Comparison of ENCODE assay signal across 25 mouse cellular contexts in the genomic region with DNA sequence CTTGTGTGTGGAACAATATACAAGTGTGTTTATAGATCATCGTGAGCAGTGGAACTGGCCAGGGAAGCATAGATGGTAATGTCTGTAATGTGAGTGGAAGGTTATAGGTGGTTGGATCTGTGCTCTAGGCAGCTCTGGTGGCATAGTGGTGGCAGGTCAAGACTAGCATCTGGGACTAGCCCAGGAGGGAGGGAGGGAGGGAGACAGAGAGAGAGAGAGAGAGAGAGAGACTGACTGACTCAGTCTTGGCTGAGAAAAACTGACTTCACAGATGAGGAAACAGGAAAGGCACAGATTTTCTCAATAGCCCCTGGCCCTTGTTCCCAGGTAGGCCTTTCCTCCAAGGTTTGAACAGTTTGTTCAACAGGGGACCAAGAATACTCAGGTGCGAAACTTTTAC. TPM values are rescaled to one million over a fixed set of nuclear protein-coding genes. Genes with fewer than 3 reads are reported as not detected.
A peak's percentile ranks its signal among the peaks of the same experiment; 100 is the strongest.
DNase-seq lines count a peak whose midpoint lies in the region; ATAC-seq and TF ChIP-seq lines count a peak whose summit lies in the region.
"Had no signal": no experiment of that assay in that cellular context is flagged by ENCODE, and none has a peak within 500 bp of the region (broad histone marks: within the 10 kb centered on the region; RNA-seq: fewer than 3 reads in every experiment).

No protein-coding gene starts in this region.

- H3K36me3 ChIP-seq in liver, adult 2 months (ENCODE audit: control insufficient read depth, insufficient read depth, low read length): no peaks in the 10 kb centered on the region
- H3K36me3 ChIP-seq in stomach, postnatal 0 days (ENCODE audit: control insufficient read depth, insufficient read depth, low read length): no peaks in the 10 kb centered on the region
- H3K36me3 ChIP-seq in hindbrain, embryonic 12.5 days: 0 out of 2 replicates have a peak, but pooled peaks cover 6% of the 10 kb centered on the region

- H3K4me2 ChIP-seq in stomach, postnatal 0 days (replicated peaks; ENCODE audit: low read depth): no peak overlapping the region
- H3K4me2 ChIP-seq in hindbrain, embryonic 12.5 days (replicated peaks): no peak overlapping the region
- H3K4me2 ChIP-seq: embryonic facial prominence, embryonic 13.5 days; forebrain, embryonic 13.5 days; heart, embryonic 13.5 days; hindbrain, embryonic 13.5 days had no signal

- H3K27me3 ChIP-seq in liver, adult 2 months (ENCODE audit: control insufficient read depth, insufficient read depth, low read length): no peaks in the 10 kb centered on the region
- no peaks in the 10 kb centered on the region for H3K27me3 ChIP-seq in stomach, postnatal 0 days (ENCODE audit: control insufficient read depth, insufficient read depth, low read length)
- no peaks in the 10 kb centered on the region for H3K27me3 ChIP-seq in hindbrain, embryonic 12.5 days
- H3K27me3 ChIP-seq: embryonic facial prominence, embryonic 13.5 days; forebrain, embryonic 13.5 days; heart, embryonic 13.5 days; hindbrain, embryonic 13.5 days; Patski had no signal

- H3K4me1 ChIP-seq in liver, adult 2 months (ENCODE audit: control insufficient read depth, insufficient read depth, low read length): peaks cover 42% of the 10 kb centered on the region
- peaks cover 15% of the 10 kb centered on the region for H3K4me1 ChIP-seq in stomach, postnatal 0 days (replicated peaks; ENCODE audit: control insufficient read depth, insufficient read depth)
- H3K4me1 ChIP-seq in hindbrain, embryonic 12.5 days: no peaks in the 10 kb centered on the region; the same call in 1 of the 2 replicates
- H3K4me1 ChIP-seq: forebrain, embryonic 13.5 days; hindbrain, embryonic 13.5 days had no signal

- 66% methylated on average over 2 of the region's 2 CpGs for WGBS in liver, adult 2 months
- 50% methylated on average over 2 of the region's 2 CpGs for WGBS in stomach, postnatal 0 days
- 94% methylated on average over 2 of the region's 2 CpGs for WGBS in hindbrain, embryonic 12.5 days

- no peaks in the 10 kb centered on the region for H3K9me3 ChIP-seq in stomach, postnatal 0 days (ENCODE audit: control insufficient read depth, low read length)
- H3K9me3 ChIP-seq in hindbrain, embryonic 12.5 days (replicated peaks): no peaks in the 10 kb centered on the region
- H3K9me3 ChIP-seq: embryonic facial prominence, embryonic 10.5 days; embryonic facial prominence, embryonic 13.5 days; forebrain, embryonic 13.5 days; heart, embryonic 13.5 days; hindbrain, embryonic 13.5 days had no signal

- no peak for TF ChIP-seq CTCF in liver, adult 2 months (IDR thresholded peaks at IDR 0.05; ENCODE audit: low read depth, low read length)
- no peak for TF ChIP-seq CTCF in stomach, postnatal 0 days (IDR thresholded peaks at IDR 0.05; ENCODE audit: low read depth)

- H3K79me2 ChIP-seq in liver, adult 2 months (ENCODE audit: control insufficient read depth, insufficient read depth, low read length): peaks cover 27% of the 10 kb centered on the region; the same call in 1 of the 2 replicates

- TF ChIP-seq POLR2A in liver, adult 2 months (IDR thresholded peaks at IDR 0.05; ENCODE audit: extremely low read depth, insufficient read depth, low read length): no peak

- H3K27ac ChIP-seq in liver, adult 2 months (replicated peaks; ENCODE audit: insufficient read depth, low read depth, low read length): peak overlapping the region; percentile 75
- H3K27ac ChIP-seq in stomach, postnatal 0 days (replicated peaks): peak overlapping the region; percentile 53; the same call in 1 of the 2 replicates
- no peak overlapping the region for H3K27ac ChIP-seq in hindbrain, embryonic 12.5 days
- H3K27ac ChIP-seq: embryonic facial prominence, embryonic 10.5 days; embryonic facial prominence, embryonic 13.5 days; forebrain, embryonic 10.5 days; forebrain, embryonic 13.5 days; heart, embryonic 13.5 days; hindbrain, embryonic 13.5 days had no signal

- H3K9ac ChIP-seq in liver, adult 2 months (ENCODE audit: low read depth, low read length): no peak overlapping the region
- H3K9ac ChIP-seq in stomach, postnatal 0 days (ENCODE audit: low read length): no peak overlapping the region
- no peak overlapping the region for H3K9ac ChIP-seq in hindbrain, embryonic 12.5 days
- H3K9ac ChIP-seq: embryonic facial prominence, embryonic 13.5 days; forebrain, embryonic 13.5 days; heart, embryonic 13.5 days; hindbrain, embryonic 13.5 days had no signal

- H3K4me3 ChIP-seq in liver, adult 2 months (ENCODE audit: insufficient read depth, low read depth, low read length): no peak overlapping the region
- H3K4me3 ChIP-seq in stomach, postnatal 0 days (ENCODE audit: low read depth, low read length): no peak overlapping the region
- no peak overlapping the region for H3K4me3 ChIP-seq in hindbrain, embryonic 12.5 days
- H3K4me3 ChIP-seq: embryonic facial prominence, embryonic 10.5 days; embryonic facial prominence, embryonic 13.5 days; erythroblast, embryonic 14.5 days; forebrain, embryonic 10.5 days; forebrain, embryonic 13.5 days; heart, embryonic 13.5 days; hindbrain, embryonic 13.5 days had no signal

- peak; percentile 22 for TF ChIP-seq EP300 in stomach, postnatal 0 days (optimal IDR thresholded peaks at IDR 0.05)

- no peak for ATAC-seq in stomach, postnatal 0 days (ENCODE audit: low FRiP score, low TSS enrichment)
- ATAC-seq in hindbrain, embryonic 12.5 days (ENCODE audit: low FRiP score): no peak
- ATAC-seq: forebrain, embryonic 13.5 days; forebrain, embryonic 16.5 days; hindbrain, embryonic 16.5 days; Patski had no signal

- DNase-seq in cerebellum, adult 9-11 months: peak; percentile 3
- DNase-seq in cerebellum, postnatal 14 days: no peak
- no peak for DNase-seq in liver, adult 2 months (ENCODE audit: extremely low read depth, low read depth, low spot score)
- DNase-seq in liver: no peak
- peak; percentile 68 for DNase-seq in fat pad, adult 2 months (ENCODE audit: extremely low read depth, low read depth, low spot score)
- DNase-seq in stomach, postnatal 0 days (ENCODE audit: low spot score): no peak
- DNase-seq: adrenal gland, postnatal 10 days; adrenal gland, postnatal 36 days; cerebellum, adult 18-20 months; cerebellum, adult 9-10 months; cerebellum, postnatal 36 days; embryo, embryonic 11 days; gastrocnemius, postnatal 14 days; heart, adult 18-20 months had no signal

RNA-seq across cellular contexts. Expression of a gene that starts 7.5 kb away (rescaled TPM):
- 23.0 and 25.9 TPM in 2 replicates for total RNA-seq in liver, adult 2 months (2014; rRNA removed)
- 7.5 and 11.4 TPM in 2 replicates for polyA plus RNA-seq in liver, adult 2 months (2012; rRNA removed)
- 49.8 and 51.3 TPM in 2 replicates for polyA plus RNA-seq in stomach, postnatal 0 days (2015; fragmentation: Nextera tagmentation; extraction: Ambion mirVana)
- polyA plus RNA-seq in hindbrain, embryonic 12.5 days (2016; fragmentation: Nextera tagmentation; extraction: Ambion mirVana): 25.9 and 27.9 TPM in 2 replicates
- polyA plus RNA-seq: erythroblast, embryonic 14.5 days had no signal

Comparison
In these comparisons a context has a peak if more than half of its experiments do, and no peak if none do; other contexts are left out.
1. DNase-seq: peak in cerebellum, adult 9-11 months (single experiment) and fat pad, adult 2 months (single experiment); none in cerebellum, postnatal 14 days (0 of 2), liver, adult 2 months (single experiment), liver (single experiment) and stomach, postnatal 0 days (single experiment).